In the genomic region with DNA sequence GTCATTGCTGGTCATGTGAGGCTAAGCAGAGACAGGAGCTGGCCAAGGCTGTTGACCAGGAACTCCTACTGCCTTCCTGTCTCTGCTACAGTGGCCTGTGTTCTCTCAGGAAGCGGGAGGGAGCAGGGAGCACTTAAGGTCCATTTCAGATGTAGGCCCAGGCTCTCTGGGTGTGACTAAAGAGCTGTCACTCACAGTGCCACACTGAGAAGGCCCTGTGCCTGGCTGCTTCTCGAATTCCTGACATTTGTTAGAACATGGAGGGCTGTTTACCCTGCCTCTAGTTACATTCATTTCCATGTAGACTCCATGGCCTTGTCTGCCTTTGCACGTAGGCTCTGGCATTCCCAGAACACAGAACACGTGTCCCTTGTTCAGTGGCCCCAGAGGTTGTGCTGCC, we compare ENCODE assay signal across 9 mouse cellular contexts.
DNase-seq lines count a peak whose midpoint lies in the region; ATAC-seq and TF ChIP-seq lines count a peak whose summit lies in the region.
"Had no signal": no experiment of that assay in that cellular context is flagged by ENCODE, and none has a peak within 500 bp of the region (broad histone marks: within the 10 kb centered on the region; RNA-seq: fewer than 3 reads in every experiment).

No protein-coding gene starts in this region.

- peak overlapping the region; percentile 7; the same call in 1 of the 2 replicates for H3K27ac ChIP-seq in liver, adult 2 months (replicated peaks; ENCODE audit: insufficient read depth, low read depth, low read length)
- no peak overlapping the region for H3K27ac ChIP-seq in liver, embryonic 12.5 days
- peak overlapping the region; percentile 99 for H3K27ac ChIP-seq in heart, embryonic 12.5 days (ENCODE audit: poor library complexity, severe bottlenecking)
- 0 out of 2 replicates have a peak overlapping the region, but pooled peaks have one; percentile 20 for H3K27ac ChIP-seq in neural tube, embryonic 15.5 days (replicated peaks)
- H3K27ac ChIP-seq: macrophage had no signal

- H3K4me3 ChIP-seq in liver, adult 2 months (ENCODE audit: insufficient read depth, low read depth, low read length) = no peak overlapping the region
- H3K4me3 ChIP-seq in liver, embryonic 12.5 days = no peak overlapping the region
- no peak overlapping the region for H3K4me3 ChIP-seq in heart, embryonic 12.5 days
- no peak overlapping the region for H3K4me3 ChIP-seq in neural tube, embryonic 15.5 days (replicated peaks)

- H3K27me3 ChIP-seq in liver, adult 2 months (ENCODE audit: control insufficient read depth, insufficient read depth, low read length) = no peaks in the 10 kb centered on the region
- no peaks in the 10 kb centered on the region for H3K27me3 ChIP-seq in liver, embryonic 12.5 days (replicated peaks)
- H3K27me3 ChIP-seq in heart, embryonic 12.5 days (replicated peaks) = no peaks in the 10 kb centered on the region
- H3K27me3 ChIP-seq in neural tube, embryonic 15.5 days (replicated peaks) = no peaks in the 10 kb centered on the region

- DNase-seq in liver, adult 2 months (ENCODE audit: extremely low read depth, low read depth, low spot score) = no peak
- peak; percentile 34 to 81 for DNase-seq in kidney, postnatal 25 days
- DNase-seq in adrenal gland, postnatal 14 days = no peak

- peaks cover 4% of the 10 kb centered on the region; the same call in 1 of the 2 replicates for H3K79me2 ChIP-seq in liver, adult 2 months (ENCODE audit: control insufficient read depth, insufficient read depth, low read length)

- H3K9ac ChIP-seq in liver, adult 2 months (ENCODE audit: low read depth, low read length) = no peak overlapping the region
- no peak overlapping the region for H3K9ac ChIP-seq in liver, embryonic 12.5 days
- H3K9ac ChIP-seq in heart, embryonic 12.5 days = peak overlapping the region; percentile 15
- H3K9ac ChIP-seq in neural tube, embryonic 15.5 days (replicated peaks) = no peak overlapping the region

- peaks cover 17% of the 10 kb centered on the region for H3K4me1 ChIP-seq in liver, adult 2 months (ENCODE audit: control insufficient read depth, insufficient read depth, low read length)
- H3K4me1 ChIP-seq in liver, embryonic 12.5 days = peaks cover 28% of the 10 kb centered on the region
- peaks cover 81% of the 10 kb centered on the region for H3K4me1 ChIP-seq in heart, embryonic 12.5 days (replicated peaks)
- peaks cover 31% of the 10 kb centered on the region for H3K4me1 ChIP-seq in neural tube, embryonic 15.5 days

- 76% methylated on average over 4 of the region's 4 CpGs for WGBS in liver, adult 2 months
- 73% methylated on average over 4 of the region's 4 CpGs for WGBS in liver, embryonic 12.5 days (ENCODE audit: insufficient replicate concordance)
- WGBS in heart, embryonic 12.5 days = 28% methylated on average over 4 of the region's 4 CpGs
- 81% methylated on average over 4 of the region's 4 CpGs for WGBS in neural tube, embryonic 15.5 days

- no peaks in the 10 kb centered on the region for H3K9me3 ChIP-seq in liver, embryonic 12.5 days (replicated peaks)
- 0 out of 2 replicates have a peak, but pooled peaks cover 2% of the 10 kb centered on the region for H3K9me3 ChIP-seq in heart, embryonic 12.5 days (replicated peaks)
- H3K9me3 ChIP-seq in neural tube, embryonic 15.5 days (replicated peaks) = no peaks in the 10 kb centered on the region

- H3K36me3 ChIP-seq in liver, adult 2 months (ENCODE audit: control insufficient read depth, insufficient read depth, low read length) = peaks cover 4% of the 10 kb centered on the region; the same call in 1 of the 2 replicates
- no peaks in the 10 kb centered on the region; the same call in 1 of the 2 replicates for H3K36me3 ChIP-seq in liver, embryonic 12.5 days
- H3K36me3 ChIP-seq in heart, embryonic 12.5 days = peaks cover 16% of the 10 kb centered on the region
- no peaks in the 10 kb centered on the region for H3K36me3 ChIP-seq in neural tube, embryonic 15.5 days

- no peak for TF ChIP-seq CTCF in liver, adult 2 months (IDR thresholded peaks at IDR 0.05; ENCODE audit: low read depth, low read length)

- no peak for ATAC-seq in liver, embryonic 12.5 days
- peak; percentile 46 for ATAC-seq in heart, embryonic 12.5 days (ENCODE audit: insufficient number of reproducible peaks, low FRiP score)
- ATAC-seq in neural tube, embryonic 15.5 days (ENCODE audit: low FRiP score) = no peak
- ATAC-seq in inflammation-experienced regulatory T-cells, adult 6 months = no peak
- ATAC-seq in granulocyte monocyte progenitor cell, adult 5-6 weeks (replicated peaks; ENCODE audit: poor library complexity, severe bottlenecking) = no peak

- H3K4me2 ChIP-seq in liver, embryonic 12.5 days = no peak overlapping the region
- no peak overlapping the region for H3K4me2 ChIP-seq in heart, embryonic 12.5 days
- no peak overlapping the region for H3K4me2 ChIP-seq in neural tube, embryonic 15.5 days

- TF ChIP-seq POLR2A in liver, adult 2 months (IDR thresholded peaks at IDR 0.05; ENCODE audit: extremely low read depth, insufficient read depth, low read length) = no peak

Comparison
In these comparisons a context has a peak if more than half of its experiments do, and no peak if none do; other contexts are left out.
1. DNase-seq: peak in kidney, postnatal 25 days (2 of 2); none in liver, adult 2 months (single experiment) and adrenal gland, postnatal 14 days (single experiment).